Mouse (Mus musculus) layer of hippocampus, adult 8-10 months (tissue): ENCODE results near the gene Tmem128. TPM values are rescaled to one million over a fixed set of nuclear protein-coding genes. Genes with fewer than 3 reads are reported as not detected.

Source experiments
- DNase-seq, 2 experiments: peaks; one replicate each; pipeline ENCODE4 v3.0.0; 2022; ENCODE audit warnings: low spot score in 2 of 2
- total RNA-seq, 4 experiments: library from RNA; stranded (reverse); gene quantifications; 2 replicates each; pipeline ENCODE4 v1.2.4; 2022

Tmem128 gene
- total RNA-seq, result 10 to 100 TPM; 29.0 to 34.0 (median 30.1) TPM

DNA sequence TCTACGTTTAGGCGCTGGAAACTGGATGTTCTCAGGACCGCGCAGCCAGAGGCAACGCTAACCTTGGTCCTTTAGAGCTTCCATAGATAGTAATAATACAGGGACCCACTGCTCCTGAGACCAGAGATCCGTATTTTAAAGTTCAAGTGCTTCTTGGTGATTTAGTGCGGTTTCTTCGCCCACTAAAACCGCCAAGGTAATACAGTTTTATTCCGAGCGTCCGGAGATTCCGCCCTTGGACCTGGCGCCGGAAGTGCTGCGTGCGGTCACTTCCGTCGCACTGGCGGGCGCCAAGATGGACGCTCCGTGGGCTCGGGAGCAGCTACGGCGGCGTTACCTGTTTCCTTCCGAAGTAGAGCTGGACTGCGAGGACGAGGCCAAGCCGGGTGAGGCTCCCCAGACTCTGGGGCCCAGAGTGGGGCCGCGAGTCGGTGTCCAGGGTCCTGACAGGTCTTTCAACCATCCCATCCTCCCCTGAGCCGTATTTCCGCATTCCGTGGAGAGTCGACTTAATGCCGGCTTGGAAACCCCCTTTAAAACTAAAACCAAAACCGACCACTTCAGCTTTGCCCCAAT lies at the start of gene Tmem128:
Tmem128 (plus strand) TSS at position 79 of the 576 bp plus-strand sequence.
- DNase-seq, result peak; percentile 36 to 66

GRCm38 (mm10) chr5:38211691-38212090 lies 48.3 kb upstream of the Tmem128 start:
- DNase-seq, result no peak

DNA sequence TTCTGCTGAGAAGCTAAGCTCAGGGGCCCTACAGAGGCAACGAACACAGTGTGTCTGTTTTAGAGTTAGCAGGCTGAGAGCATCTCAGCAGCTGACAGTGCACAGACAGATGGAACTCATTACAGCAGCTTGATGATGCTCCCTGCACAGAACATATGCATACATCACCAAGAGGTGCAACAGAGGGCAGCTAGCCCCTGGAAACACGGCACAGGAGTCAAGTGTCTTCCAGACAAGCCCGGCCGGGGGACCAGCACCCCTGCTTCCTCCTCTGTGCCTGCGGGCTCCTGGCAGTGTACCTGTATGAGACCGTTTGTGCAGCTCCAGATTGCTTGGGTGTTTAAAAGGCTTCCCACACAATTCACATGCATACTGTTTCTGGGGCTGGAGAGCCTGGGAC lies 47.0 kb upstream of the Tmem128 start:
- DNase-seq, result peak in 1 of 2 experiments; percentile 33

DNA sequence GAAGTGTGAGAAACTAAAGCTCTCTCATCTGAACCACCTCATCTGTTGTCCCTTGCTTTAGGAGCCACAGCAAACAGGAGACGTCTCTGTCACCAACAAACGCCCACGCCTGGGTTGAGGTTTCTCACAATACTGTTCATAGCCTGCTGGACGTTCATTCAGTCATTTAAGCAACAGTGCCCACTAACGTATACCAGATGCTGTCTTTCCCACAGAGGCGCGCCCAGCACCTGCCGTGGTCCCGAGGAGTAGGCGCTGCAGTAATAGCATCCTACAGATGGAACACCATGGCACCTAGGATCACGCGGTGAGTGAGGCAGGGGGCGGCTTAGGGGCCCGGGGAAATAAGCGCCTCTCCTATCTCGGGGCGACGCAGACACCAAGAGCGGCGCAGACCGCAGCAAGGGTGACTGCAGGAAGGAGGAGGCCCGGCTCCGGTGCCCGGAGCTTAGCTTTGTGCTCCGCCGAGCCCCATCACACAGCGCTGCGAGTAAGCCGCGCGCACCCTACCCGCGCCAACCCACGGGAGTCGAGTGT lies 40.1 kb upstream of the Tmem128 start:
- no peak for DNase-seq

DNA sequence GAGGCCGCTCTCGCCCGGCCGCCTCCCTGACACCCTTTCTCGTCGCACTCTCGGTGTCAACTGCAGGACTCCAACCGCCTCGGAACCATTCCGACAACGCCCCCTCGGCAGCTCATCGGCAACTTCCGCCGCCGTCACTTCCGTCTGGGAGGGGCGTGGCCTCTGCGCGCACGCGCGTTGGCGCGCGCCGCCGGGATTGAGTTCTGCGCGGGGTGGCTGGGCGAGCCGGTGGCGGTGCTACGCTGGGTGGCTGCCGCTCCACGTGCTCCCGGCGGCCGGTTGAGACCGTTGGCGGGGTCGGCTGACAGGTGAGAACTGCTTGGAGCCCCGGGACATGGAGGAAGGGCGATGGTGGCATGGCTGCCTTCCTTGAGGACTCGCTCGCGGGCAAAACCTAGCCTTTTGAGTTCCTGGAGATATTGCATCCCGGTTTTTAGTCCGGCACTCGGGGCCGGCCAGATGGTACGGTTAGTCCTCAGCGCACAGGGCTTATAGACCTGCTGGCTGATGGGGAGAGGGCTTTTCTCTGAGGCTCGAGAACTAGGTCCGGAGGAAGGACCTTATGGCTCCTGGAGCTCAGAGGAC lies 39.6 kb upstream of the Tmem128 start, which contains the start of the genes Zbtb49 and Lyar:
Zbtb49 (minus strand) TSS at position 130 of the 585 bp plus-strand sequence.
Lyar (plus strand) TSS at position 143 of the 585 bp plus-strand sequence.
- DNase-seq, result peak; percentile 88 to 92

DNA sequence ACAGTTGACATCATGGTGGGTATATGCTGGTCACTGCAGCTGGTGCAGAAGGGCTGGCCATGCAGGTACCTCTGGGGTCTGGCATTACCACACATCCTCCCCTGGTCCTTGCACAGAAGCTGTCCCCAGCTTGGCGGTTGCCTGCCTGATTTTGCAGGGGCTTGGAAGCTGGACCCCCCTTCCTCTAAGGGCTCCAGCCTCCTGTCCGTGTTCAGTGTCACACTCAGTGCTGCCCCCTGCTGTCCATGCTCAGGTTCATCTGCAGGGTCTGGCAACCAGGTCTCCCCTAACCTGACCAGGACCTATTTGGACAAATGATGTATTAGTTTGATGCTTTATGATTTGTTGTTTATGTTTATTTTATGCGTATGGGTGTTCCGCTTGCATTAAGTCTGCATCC lies 24.6 kb upstream of the Tmem128 start:
- no peak for DNase-seq

GRCm38 (mm10) chr5:38236627-38237026 lies 23.4 kb upstream of the Tmem128 start:
- DNase-seq, result no peak

DNA sequence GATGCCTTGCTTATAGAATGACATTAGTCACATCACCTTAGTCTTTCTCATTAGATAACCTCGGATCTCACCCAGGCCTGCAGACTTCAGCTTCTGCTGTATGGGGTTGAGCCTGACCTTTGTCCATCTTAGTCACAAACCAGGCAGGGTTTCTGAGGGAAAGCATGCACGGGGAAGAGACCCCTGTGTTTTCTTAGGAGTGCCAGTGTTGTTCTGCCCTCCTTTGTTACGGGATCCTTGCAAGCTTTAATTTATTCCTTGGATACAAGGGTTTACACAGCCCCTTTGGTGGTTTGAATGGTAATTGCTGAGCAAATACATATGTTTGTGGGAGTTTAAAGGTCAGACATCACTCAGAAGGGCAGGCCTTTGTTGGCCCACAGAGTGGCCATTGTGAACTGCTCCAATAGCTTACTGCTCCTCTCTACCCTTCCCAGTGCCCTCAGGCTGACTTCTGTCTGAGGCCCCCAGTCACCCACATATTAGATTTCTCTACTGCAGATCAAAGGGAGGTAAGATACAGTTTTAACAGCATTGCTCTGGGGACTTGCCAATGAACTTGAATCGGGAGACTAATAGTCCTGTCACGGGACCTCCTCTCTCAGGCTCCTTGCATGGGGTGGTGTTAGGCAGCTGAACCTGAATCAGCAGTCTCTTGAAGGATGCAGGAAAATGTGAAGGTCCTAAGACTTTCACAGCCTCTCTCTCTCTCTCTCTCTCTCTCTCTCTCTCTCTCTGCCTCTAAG lies 19.1 kb upstream of the Tmem128 start:
- no peak for DNase-seq

- no peak for DNase-seq
Observed at GRCm38 (mm10) chr5:38241473-38241834, 18.5 kb upstream of the Tmem128 start.

GRCm38 (mm10) chr5:38241966-38242365 lies 18.0 kb upstream of the Tmem128 start:
- no peak for DNase-seq

GRCm38 (mm10) chr5:38255195-38255594 lies 4.8 kb upstream of the Tmem128 start:
- no peak for DNase-seq

DNA sequence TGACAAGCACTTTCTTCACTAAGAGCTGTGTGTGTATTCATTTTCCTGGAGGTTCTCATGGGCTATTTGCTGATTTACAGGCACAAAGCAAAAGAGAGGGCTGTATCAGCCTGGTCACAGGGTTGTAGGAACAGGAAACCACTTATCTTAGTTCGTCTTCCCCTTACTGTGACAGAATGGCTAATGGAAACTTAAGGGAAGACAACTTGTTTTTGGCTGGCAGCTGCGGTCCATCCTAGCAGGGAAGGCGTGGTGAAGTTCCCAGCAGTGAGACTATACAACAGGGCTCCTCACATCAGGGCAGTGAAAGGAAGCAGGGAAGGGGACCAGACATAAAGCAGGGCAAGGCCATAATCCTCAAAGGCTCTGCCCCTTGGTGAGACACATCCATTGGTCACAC lies 4.3 kb upstream of the Tmem128 start:
- no peak for DNase-seq

DNA sequence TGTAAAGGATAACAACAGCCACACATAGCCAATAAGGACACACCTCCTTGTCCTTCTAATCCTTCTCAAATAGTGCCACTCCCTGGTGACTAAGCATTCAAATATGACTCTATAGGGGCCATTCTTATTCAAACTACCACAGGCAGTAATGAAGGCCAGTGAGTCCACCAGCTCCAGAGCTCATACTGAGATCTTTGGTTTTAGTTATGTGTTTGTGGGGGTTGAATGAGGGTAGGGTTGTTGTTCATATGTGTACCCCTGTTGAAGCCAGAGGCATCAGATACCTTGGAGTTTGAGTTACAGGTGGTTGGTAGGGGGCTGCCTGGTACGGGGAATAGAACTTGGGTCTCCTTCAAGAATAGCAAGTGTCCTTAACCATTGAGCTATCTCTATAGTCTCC lies 3.4 kb upstream of the Tmem128 start:
- DNase-seq, result no peak

GRCm38 (mm10) chr5:38258034-38258772 lies 1.8 kb upstream of the Tmem128 start:
- no peak for DNase-seq

DNA sequence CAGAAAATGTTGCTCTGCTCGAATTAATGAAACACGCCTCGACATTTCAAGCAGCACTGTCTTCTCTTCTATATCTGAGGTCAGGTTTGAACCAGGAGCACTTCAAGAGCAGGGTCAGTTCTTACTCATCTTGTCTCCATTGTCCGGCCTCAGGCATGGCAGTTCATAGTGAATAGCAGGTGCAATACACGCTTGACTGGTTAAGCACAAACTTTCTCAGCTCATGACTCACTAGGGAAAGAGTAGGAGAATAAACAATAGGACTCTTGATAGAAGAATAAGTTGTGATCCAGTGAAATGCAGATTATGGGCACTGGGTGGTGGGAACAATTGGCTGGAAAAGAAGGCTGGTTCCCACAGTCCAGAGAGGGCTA lies 1.2 kb upstream of the Tmem128 start:
- DNase-seq, result no peak

DNA sequence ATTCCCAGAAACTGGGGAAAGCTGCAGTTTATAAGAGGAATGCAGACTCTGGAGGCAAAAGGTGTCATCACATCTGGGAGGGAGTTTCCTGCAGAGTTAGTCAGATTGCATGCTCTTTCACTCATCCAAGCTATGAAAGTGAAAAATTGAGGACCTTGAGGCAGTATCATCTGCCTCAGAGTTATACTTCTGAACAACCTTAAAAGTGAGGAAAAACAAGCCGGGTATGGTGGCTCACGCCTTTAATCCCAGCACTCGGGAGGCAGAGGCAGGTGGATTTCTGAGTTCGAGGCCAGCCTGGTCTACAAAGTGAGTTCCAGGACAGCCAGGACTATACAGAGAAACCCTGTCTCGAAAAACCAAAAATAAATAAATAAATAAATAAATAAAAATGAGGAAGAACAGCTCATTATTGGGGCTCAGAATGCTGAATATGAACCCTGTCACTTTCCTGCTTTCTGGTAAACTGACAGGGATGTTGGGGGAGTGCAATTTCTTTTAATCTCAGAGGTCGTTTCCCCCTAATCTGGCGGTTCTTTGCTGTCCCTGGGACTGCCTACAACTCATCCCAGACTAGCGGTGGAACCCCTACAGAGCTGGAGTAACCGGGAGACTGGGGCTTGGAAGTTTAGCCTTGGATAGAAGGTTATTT lies 404 bp upstream of the Tmem128 start:
- no peak for DNase-seq

DNA sequence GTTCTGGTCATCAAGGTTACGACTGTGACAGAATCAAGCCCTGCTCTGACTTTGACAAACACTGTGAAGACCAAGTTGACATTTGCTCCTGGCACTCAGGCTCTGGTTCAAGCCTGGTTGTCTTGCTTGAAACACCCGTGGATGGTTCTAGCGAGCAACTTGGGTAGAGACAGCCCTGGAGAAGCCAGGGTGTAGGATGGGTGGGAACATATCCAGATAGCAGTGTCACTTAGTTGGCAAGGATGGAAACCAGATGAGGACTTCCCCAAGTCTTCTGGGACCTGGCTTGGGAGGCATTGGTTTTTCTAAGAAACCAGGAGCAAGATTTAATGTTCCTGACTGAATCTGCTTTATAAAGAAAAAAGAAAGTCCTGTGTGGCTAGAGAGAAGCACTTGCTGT lies 11.0 kb downstream of the Tmem128 start:
- no peak for DNase-seq

DNA sequence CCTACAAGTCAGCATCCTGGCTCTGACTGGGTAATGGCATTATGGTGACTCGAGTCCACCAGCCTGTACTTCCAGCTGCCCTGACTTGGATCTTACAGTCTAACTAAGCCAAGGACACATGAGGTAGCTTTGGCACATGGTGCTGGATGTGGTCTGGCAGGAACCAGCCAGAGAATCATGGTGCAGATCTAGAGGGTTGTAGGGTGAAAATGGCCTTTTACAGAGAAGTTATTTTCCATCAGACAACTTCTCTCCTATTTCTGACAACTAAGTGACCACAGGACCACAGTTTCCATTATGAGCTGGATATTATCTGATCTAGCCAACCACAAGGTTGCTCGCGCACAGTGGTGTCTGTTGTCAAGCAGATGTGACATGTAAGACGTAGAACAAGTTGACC lies 13.8 kb downstream of the Tmem128 start:
- no peak for DNase-seq

- DNase-seq, result no peak
Observed at GRCm38 (mm10) chr5:38275771-38276170, 15.8 kb downstream of the Tmem128 start, which contains the start of gene Otop1. Gene Otop1, plus strand, starts transcription at chr5:38275972.

GRCm38 (mm10) chr5:38276451-38276850 lies 16.5 kb downstream of the Tmem128 start:
- no peak for DNase-seq
